Mouse (Mus musculus) CH12.LX (cell line): ENCODE results near the gene Hsdl2.
A peak's percentile ranks its signal among the peaks of the same experiment; 100 is the strongest.

Experiments used
- EP300 ChIP-seq: IDR thresholded peaks from 2 replicates; pipeline ENCODE4 v1.6.1; 2011; ENCODE audit warnings: low read length, improper control_type of control experiment
- HCFC1 ChIP-seq: IDR thresholded peaks from 2 replicates; pipeline ENCODE4 v1.6.1; 2012; ENCODE audit warnings: low read depth, mild to moderate bottlenecking, inconsistent platforms, low read length, improper control_type of control experiment
- NRF1 ChIP-seq: IDR thresholded peaks from 2 replicates; pipeline ENCODE4 v1.6.1; 2014; ENCODE audit warnings: low read depth, mild to moderate bottlenecking, inconsistent platforms, low read length, improper control_type of control experiment, moderate library complexity
- RCOR1 ChIP-seq: conservative IDR thresholded peaks from 2 replicates; pipeline ENCODE4 v1.6.1; 2012; ENCODE audit warnings: low read depth, mild to moderate bottlenecking, inconsistent platforms, low read length, improper control_type of control experiment
- UBTF ChIP-seq: IDR thresholded peaks from 2 replicates; pipeline ENCODE4 v1.6.1; 2012; ENCODE audit warnings: low read depth, mild to moderate bottlenecking, inconsistent platforms, low read length, improper control_type of control experiment, moderate library complexity
- USF1 ChIP-seq: IDR thresholded peaks from 2 replicates; pipeline ENCODE4 v1.6.1; 2014; ENCODE audit warnings: low read depth, mild to moderate bottlenecking, inconsistent platforms, low read length, improper control_type of control experiment
- ZC3H11A ChIP-seq: IDR thresholded peaks from 2 replicates; pipeline ENCODE4 v1.6.1; 2012; ENCODE audit warnings: low read depth, mild to moderate bottlenecking, inconsistent platforms, low read length, improper control_type of control experiment
- ZMIZ1 ChIP-seq: IDR thresholded peaks from 2 replicates; pipeline ENCODE4 v1.6.1; 2012; ENCODE audit warnings: low read depth, mild to moderate bottlenecking, inconsistent platforms, low read length, improper control_type of control experiment
- ZNF384 ChIP-seq: IDR thresholded peaks from 2 replicates; pipeline ENCODE4 v1.6.1; 2012; ENCODE audit warnings: low read depth, low read length, improper control_type of control experiment, inconsistent platforms

DNA sequence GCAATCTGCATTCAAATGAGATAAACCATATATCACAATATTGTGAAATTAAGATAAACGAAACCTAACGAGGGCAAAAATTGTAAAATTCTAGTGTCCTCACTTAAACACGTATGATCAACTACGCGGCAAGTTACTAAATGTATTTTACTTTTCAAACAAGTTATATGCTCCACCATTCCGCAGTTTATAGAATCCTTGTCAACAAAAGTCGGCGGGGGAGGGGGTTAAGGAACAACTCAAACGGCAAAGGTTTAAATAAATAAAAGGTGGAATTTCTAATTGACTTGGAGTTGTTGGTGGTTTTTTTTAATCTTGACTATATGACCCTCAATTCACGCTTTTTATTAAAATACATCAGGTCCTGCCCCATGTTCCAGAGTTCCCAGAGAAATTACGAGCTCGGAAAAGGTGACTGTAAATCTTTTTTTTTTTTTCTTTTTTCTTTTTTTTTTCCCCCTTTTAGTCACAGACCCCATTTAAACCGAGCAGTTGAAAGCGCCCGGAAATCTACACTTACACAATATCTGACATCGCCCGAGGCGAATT lies 33.3 kb upstream of the Hsdl2 start:
- no peak for TF ChIP-seq EP300
- TF ChIP-seq ZC3H11A, result no peak
- TF ChIP-seq HCFC1, result no peak
- no peak for TF ChIP-seq ZMIZ1
- peak; percentile 79 for TF ChIP-seq ZNF384
- TF ChIP-seq RCOR1, result no peak
- no peak for TF ChIP-seq NRF1
- no peak for TF ChIP-seq USF1
- no peak for TF ChIP-seq UBTF
